Mouse (Mus musculus) limb, embryonic 12.5 days (tissue): ENCODE data around the gene Lpgat1. TPM values are rescaled to one million over a fixed set of nuclear protein-coding genes. Genes with fewer than 3 reads are reported as not detected.

ENCODE experiments used
- ATAC-seq: fragments of 200-750 bp; cut with Nextera tagmentation; 2 replicates; pipeline ENCODE4 v1.8.0; 2017; ENCODE audit warnings: low read depth, moderate TSS enrichment; ENCODE audit not compliant: insufficient number of reproducible peaks, insufficient read depth, low FRiP score, low TSS enrichment
- H3K27ac ChIP-seq: fragments of 300-500 bp; sonication (generic); 2 replicates; pipeline ENCODE4 v1.5.1; 2016; ENCODE audit warnings: mild to moderate bottlenecking, moderate library complexity
- H3K27me3 ChIP-seq: fragments of 300-500 bp; sonication (generic); 2 replicates; pipeline ENCODE4 v1.6.1; 2016; ENCODE audit warnings: mild to moderate bottlenecking, moderate library complexity
- H3K36me3 ChIP-seq: fragments of 300-500 bp; sonication (generic); 2 replicates; pipeline ENCODE4 v1.6.1; 2016; ENCODE audit warnings: mild to moderate bottlenecking, moderate library complexity
- H3K4me1 ChIP-seq: fragments of 300-500 bp; sonication (generic); replicated peaks from 2 replicates; pipeline ENCODE4 v1.6.1; 2016
- H3K4me2 ChIP-seq: fragments of 300-500 bp; sonication (generic); 2 replicates; pipeline ENCODE4 v1.6.1; 2016; ENCODE audit warnings: mild to moderate bottlenecking, moderate library complexity
- H3K4me3 ChIP-seq: fragments of 300-500 bp; sonication (generic); replicated peaks from 2 replicates; pipeline ENCODE4 v1.5.1; 2016; ENCODE audit warnings: mild to moderate bottlenecking
- H3K9ac ChIP-seq: fragments of 300-500 bp; sonication (generic); replicated peaks from 2 replicates; pipeline ENCODE4 v1.6.1; 2016; ENCODE audit warnings: mild to moderate bottlenecking, moderate library complexity
- H3K9me3 ChIP-seq: fragments of 300-500 bp; sonication (generic); 2 replicates; pipeline ENCODE4 v1.6.1; 2016; ENCODE audit warnings: mild to moderate bottlenecking, moderate library complexity
- WGBS: fragments of 180-500 bp; shearing (Covaris S2); methylation state at CpG from one replicate; pipeline ENCODE4 v1.1.7; 2016; 5-methylcytosine and 5-hydroxymethylcytosine counted together
- polyA plus RNA-seq: library from polyadenylated mRNA; unstranded; fragments of >200 nt; fragmentation: Nextera tagmentation; extraction: Ambion mirVana; gene quantifications from 2 replicates; pipeline ENCODE4 v1.2.1, GENCODE M21; 2016

Lpgat1 gene
- 37.0 and 51.0 TPM in 2 replicates for polyA plus RNA-seq

DNA sequence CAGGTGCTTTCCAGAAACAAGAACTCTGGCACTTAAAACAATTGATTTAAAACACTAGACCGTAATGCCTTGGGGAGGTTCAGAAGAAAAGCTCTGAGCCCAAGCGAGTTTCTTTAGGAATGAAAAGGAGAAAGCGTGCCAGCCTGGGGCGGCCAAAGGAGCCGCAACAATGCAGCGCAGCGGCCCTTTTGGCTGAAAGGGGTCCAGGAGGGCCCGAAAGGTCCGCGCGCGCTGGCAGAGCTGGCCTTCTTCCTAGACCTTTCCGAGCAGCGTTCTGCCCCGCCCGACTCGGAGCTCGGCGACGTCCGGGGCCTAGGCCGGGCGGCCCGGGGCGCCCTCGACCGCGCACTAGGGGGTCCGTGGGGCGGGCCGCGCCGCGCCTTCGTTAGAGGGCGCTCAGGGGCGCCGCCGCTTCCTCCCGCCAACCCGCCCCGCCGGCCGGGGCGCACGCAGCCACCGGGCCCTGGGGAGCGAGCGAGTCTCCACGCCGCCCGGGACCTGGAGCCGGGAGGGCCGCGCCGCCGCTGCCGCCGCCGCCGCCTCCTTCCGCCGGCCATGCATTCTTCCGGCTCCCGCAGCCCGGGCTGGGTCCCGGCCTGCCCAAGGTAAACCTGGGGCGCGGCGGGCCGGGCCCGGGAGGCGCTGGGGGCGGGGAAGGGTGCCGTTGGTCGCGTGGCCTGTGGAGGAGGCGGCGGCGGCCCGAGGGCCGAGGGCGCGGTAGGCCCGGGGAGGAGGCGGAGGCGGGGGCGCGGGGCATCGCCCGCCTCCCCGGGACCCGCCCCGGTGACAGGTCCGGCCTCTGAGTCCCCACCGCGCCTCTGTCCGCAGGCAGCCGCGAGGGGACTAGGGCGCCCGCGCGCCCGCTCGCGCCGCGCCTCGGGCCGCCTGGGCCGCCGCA is at the start of gene Lpgat1:
TSS of gene Lpgat1 (plus strand) at position 234 of the 898 bp plus-strand sequence.
- Histone ChIP-seq H3K4me3 (peak within 1 kb of the TSS; percentile 92), H3K4me1 (peaks cover 22% of the 10 kb centered on the region), H3K9ac (peak within 1 kb of the TSS; percentile 98), H3K27me3 (no peaks in the 10 kb centered on the region), H3K9me3 (no peaks in the 10 kb centered on the region), H3K4me2 (peak within 1 kb of the TSS; percentile 77), H3K27ac (peak within 1 kb of the TSS; percentile 97), H3K36me3 (peaks cover 20% of the 10 kb centered on the region)
- peak; percentile 87 for ATAC-seq
- WGBS, result 1% methylated on average over 69 of the region's 113 CpGs

DNA sequence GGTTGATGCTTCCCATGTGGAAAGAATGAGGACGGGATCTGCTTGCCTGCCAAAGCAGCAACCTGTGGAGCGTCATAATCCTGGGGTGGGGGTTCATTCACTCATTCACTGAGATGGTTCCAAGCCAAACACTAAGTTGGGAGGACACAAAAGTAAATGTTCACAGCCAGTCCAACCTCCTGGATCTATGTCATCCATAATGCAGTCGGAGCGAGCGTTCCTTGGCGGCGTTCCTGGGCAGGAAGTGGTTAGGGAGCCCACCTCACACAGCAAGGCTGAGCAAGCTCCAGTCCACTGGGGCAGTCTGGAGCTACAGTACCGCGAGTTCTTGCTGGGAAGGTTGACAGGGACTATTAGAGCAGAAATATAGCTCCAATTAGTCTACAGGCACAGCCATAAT is 49.6 kb upstream of the Lpgat1 start:
- H3K9ac ChIP-seq, result no peak overlapping the region
- no peaks in the 10 kb centered on the region for H3K36me3 ChIP-seq
- H3K27me3 ChIP-seq, result no peaks in the 10 kb centered on the region
- no peak for ATAC-seq
- H3K4me3 ChIP-seq, result no peak overlapping the region
- no peaks in the 10 kb centered on the region for H3K9me3 ChIP-seq
- H3K4me1 ChIP-seq, result no peaks in the 10 kb centered on the region; the same call in 1 of the 2 replicates
- 60% methylated on average over 9 of the region's 9 CpGs for whole genome bisulfite sequencing
- no peak overlapping the region for H3K27ac ChIP-seq
- H3K4me2 ChIP-seq, result 0 out of 2 replicates have a peak overlapping the region, but pooled peaks have one; percentile 13

DNA sequence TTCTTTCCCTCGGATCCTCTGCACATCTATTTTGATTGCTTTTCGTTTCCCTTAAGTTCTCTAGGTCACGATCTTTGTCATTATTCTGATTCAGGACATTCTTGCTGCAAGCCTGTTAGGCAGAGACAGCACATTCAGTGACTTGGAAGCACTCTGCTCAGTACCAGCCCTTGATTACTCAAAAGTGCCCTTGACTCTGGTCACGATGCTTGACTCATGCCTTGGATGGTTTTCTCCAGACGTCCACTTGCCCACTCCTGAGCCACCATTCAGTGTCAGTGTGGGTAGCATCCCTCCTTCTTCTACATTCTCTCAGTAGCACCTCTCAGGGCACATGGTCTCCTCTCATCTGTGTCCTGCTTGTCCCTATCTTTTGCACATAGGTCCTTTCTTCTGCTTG is 43.6 kb upstream of the Lpgat1 start:
- WGBS, result 90% methylated on average over 5 of the region's 5 CpGs
- Histone ChIP-seq H3K36me3 (no peaks in the 10 kb centered on the region), H3K27me3 (no peaks in the 10 kb centered on the region), H3K4me1 (no peaks in the 10 kb centered on the region), H3K9me3 (no peaks in the 10 kb centered on the region), H3K9ac (no peak overlapping the region), H3K4me2 (no peak overlapping the region), H3K27ac (no peak overlapping the region), H3K4me3 (no peak overlapping the region)
- no peak for ATAC-seq

DNA sequence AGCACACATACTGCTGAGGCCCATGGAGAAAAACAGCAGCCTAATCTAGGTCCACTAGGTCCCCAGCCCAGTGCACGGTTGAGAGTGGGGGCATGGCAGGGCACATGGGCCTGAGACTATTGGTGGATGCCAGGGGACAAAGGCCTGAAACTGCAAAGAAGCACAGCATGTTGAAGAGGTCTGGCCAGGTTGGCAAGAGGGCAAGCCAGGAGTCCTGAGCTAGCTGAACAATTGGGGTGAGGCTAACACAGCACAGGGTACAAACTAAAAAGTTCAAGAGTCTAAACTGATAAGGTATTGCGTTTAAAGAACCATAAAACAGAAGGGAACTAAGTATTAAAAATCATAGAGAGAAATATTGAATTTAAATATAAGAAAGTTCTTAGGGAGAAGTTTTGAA is 36.0 kb upstream of the Lpgat1 start:
- Histone ChIP-seq H3K36me3 (no peaks in the 10 kb centered on the region), H3K9me3 (peaks cover 18% of the 10 kb centered on the region), H3K9ac (no peak overlapping the region), H3K4me1 (no peaks in the 10 kb centered on the region), H3K27me3 (no peaks in the 10 kb centered on the region), H3K4me3 (no peak overlapping the region), H3K27ac (no peak overlapping the region), H3K4me2 (no peak overlapping the region)
- WGBS, result 79% methylated on average over 2 of the region's 2 CpGs
- no peak for ATAC-seq

GRCm38 (mm10) chr1:191687531-191687930 is 30.1 kb upstream of the Lpgat1 start:
- no peak overlapping the region for H3K4me2 ChIP-seq
- H3K36me3 ChIP-seq, result no peaks in the 10 kb centered on the region
- H3K9me3 ChIP-seq, result peaks cover 22% of the 10 kb centered on the region
- H3K27ac ChIP-seq, result no peak overlapping the region
- no peak for ATAC-seq
- no peaks in the 10 kb centered on the region for H3K4me1 ChIP-seq
- H3K27me3 ChIP-seq, result no peaks in the 10 kb centered on the region
- H3K9ac ChIP-seq, result no peak overlapping the region
- WGBS, result 92% methylated on average over 7 of the region's 7 CpGs
- H3K4me3 ChIP-seq, result no peak overlapping the region

- 55% methylated on average over 4 of the region's 4 CpGs for WGBS
- no peak for ATAC-seq
- Histone ChIP-seq H3K9me3 (0 out of 2 replicates have a peak, but pooled peaks cover 4% of the 10 kb centered on the region), H3K27me3 (no peaks in the 10 kb centered on the region), H3K4me1 (peaks cover 7% of the 10 kb centered on the region; the same call in 1 of the 2 replicates), H3K27ac (no peak overlapping the region), H3K9ac (no peak overlapping the region), H3K36me3 (no peaks in the 10 kb centered on the region), H3K4me3 (no peak overlapping the region), H3K4me2 (no peak overlapping the region)
Measured at GRCm38 (mm10) chr1:191693231-191693630, 24.4 kb upstream of the Lpgat1 start.

- no peaks in the 10 kb centered on the region for H3K9me3 ChIP-seq
- H3K9ac ChIP-seq, result no peak overlapping the region
- no peaks in the 10 kb centered on the region for H3K36me3 ChIP-seq
- 0% methylated on average over 1 of the region's 1 CpGs for WGBS
- H3K27ac ChIP-seq, result no peak overlapping the region
- no peaks in the 10 kb centered on the region for H3K27me3 ChIP-seq
- no peak overlapping the region for H3K4me2 ChIP-seq
- peaks cover 15% of the 10 kb centered on the region; the same call in 1 of the 2 replicates for H3K4me1 ChIP-seq
- ATAC-seq, result no peak
- H3K4me3 ChIP-seq, result no peak overlapping the region
Measured at GRCm38 (mm10) chr1:191698253-191698795, 19.3 kb upstream of the Lpgat1 start.

DNA sequence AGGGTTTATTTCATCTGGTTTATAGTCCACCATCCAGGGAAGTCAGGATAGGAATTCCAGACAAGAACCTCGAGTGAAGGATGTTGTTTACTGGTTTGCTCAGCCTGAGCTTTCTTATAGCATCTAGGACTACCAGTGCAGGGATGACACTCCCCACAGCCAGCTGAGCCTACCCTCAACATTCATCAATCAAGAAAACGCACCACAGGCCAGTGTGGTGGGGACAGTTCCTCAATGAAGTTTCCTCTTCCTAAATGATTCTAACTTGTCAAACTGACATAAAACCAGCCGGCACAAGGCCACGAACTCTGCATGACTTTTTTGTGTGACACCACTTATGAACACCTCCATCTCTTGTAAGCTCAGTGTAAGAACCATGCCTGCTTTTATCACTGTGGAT is 13.1 kb upstream of the Lpgat1 start:
- H3K27ac ChIP-seq, result no peak overlapping the region
- H3K4me2 ChIP-seq, result no peak overlapping the region
- H3K4me3 ChIP-seq, result no peak overlapping the region
- WGBS, result 44% methylated on average over 4 of the region's 4 CpGs
- H3K9me3 ChIP-seq, result no peaks in the 10 kb centered on the region
- peaks cover 6% of the 10 kb centered on the region; the same call in 1 of the 2 replicates for H3K4me1 ChIP-seq
- no peak overlapping the region for H3K9ac ChIP-seq
- no peaks in the 10 kb centered on the region for H3K36me3 ChIP-seq
- no peaks in the 10 kb centered on the region for H3K27me3 ChIP-seq
- ATAC-seq, result no peak

DNA sequence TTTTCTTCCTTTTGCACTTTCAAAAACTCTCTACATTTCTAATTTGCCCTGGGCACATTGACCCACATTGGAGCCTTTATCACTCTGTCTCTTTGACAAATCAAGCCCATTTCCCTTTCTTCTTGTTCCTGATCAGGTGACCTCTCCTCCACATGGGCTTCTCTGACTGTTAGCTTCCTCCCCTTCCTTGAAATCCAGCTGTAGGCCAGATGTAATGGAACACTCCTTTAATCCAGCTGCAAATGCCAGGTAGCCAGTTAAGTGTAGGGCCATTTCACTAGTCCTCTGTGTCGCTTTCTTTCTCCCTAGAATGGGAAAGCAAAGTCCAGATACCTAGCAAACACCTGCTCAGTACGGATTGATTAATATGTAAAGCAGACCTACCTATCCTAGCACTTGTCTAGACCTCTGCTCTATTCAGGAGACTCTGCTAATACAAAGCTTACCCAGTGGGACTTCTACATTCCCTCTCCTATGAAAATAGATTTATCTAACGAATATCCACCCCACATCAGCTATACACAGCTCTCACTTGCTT is 11.0 kb upstream of the Lpgat1 start:
- Histone ChIP-seq H3K36me3 (no peaks in the 10 kb centered on the region), H3K4me3 (no peak overlapping the region)
- 62% methylated on average over 3 of the region's 3 CpGs for WGBS

DNA sequence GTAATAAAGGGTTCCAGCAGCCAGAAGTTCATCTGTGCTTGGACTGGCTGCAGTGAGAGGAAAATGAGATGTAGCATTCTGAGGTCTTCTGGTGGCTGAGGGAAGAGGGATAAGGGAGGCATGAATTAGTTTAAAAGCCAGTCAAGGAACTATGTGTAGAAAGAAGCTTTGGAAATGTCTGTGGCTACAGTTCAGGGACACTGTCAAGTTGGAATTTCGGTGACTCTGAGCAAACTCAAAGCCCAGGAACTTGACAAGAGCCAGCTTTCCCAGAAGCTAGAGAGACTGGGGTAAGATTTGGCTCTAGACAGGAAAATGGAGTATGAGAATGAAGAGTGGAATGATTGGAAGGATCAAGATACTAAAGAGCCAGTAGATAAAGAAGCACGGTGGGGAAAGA is 7.8 kb upstream of the Lpgat1 start:
- Histone ChIP-seq H3K4me2 (no peak overlapping the region), H3K4me3 (no peak overlapping the region), H3K4me1 (no peaks in the 10 kb centered on the region), H3K9ac (no peak overlapping the region), H3K36me3 (no peaks in the 10 kb centered on the region), H3K27ac (no peak overlapping the region), H3K27me3 (no peaks in the 10 kb centered on the region), H3K9me3 (no peaks in the 10 kb centered on the region)
- no peak for ATAC-seq
- 88% methylated on average over 2 of the region's 2 CpGs for WGBS

More for the DNA sequence above, 11.0 kb upstream of the Lpgat1 start:
- H3K4me1 ChIP-seq, result peaks cover 6% of the 10 kb centered on the region; the same call in 1 of the 2 replicates
- ATAC-seq, result no peak
- no peaks in the 10 kb centered on the region for H3K9me3 ChIP-seq
- H3K27ac ChIP-seq, result no peak overlapping the region
- no peak overlapping the region for H3K4me2 ChIP-seq
- H3K27me3 ChIP-seq, result no peaks in the 10 kb centered on the region
- no peak overlapping the region for H3K9ac ChIP-seq

- Histone ChIP-seq H3K4me1 (peaks cover 6% of the 10 kb centered on the region; the same call in 1 of the 2 replicates), H3K9ac (no peak overlapping the region), H3K4me3 (no peak overlapping the region), H3K9me3 (no peaks in the 10 kb centered on the region), H3K4me2 (no peak overlapping the region), H3K27me3 (no peaks in the 10 kb centered on the region), H3K36me3 (no peaks in the 10 kb centered on the region), H3K27ac (no peak overlapping the region)
- ATAC-seq, result no peak
- 79% methylated on average over 4 of the region's 4 CpGs for WGBS
Measured at GRCm38 (mm10) chr1:191712224-191712838, 5.3 kb upstream of the Lpgat1 start.
